Mouse (Mus musculus) testis, adult 2 months (tissue): ENCODE measurements at regions not wholly inside any gene's neighbourhood (a gene's known extent, or its start where the extent isn't known, plus 50 kb on each side); places are given as distances from the start of the nearest gene placed in this dataset.

Experiments used
- H3K27ac ChIP-seq: fragments of 200-500 bp; 2 replicates; pipeline ENCODE4 v1.5.1; 2012; ENCODE audit warnings: low read depth, low read length; ENCODE audit not compliant: control insufficient read depth, insufficient read depth
- H3K27me3 ChIP-seq: fragments of 200-500 bp; 2 replicates; pipeline ENCODE4 v1.6.1; 2012; ENCODE audit warnings: mild to moderate bottlenecking, low read length, moderate library complexity; ENCODE audit not compliant: control insufficient read depth, insufficient read depth
- H3K36me3 ChIP-seq: fragments of 200-500 bp; 2 replicates; pipeline ENCODE4 v1.6.1; 2012; ENCODE audit warnings: mild to moderate bottlenecking, low read length; ENCODE audit not compliant: control insufficient read depth, insufficient read depth
- H3K4me1 ChIP-seq: fragments of 200-500 bp; 2 replicates; pipeline ENCODE4 v1.6.1; 2012; ENCODE audit warnings: low read length; ENCODE audit not compliant: control insufficient read depth, insufficient read depth
- H3K4me3 ChIP-seq: fragments of 200-500 bp; 2 replicates; pipeline ENCODE4 v1.5.1; 2012; ENCODE audit warnings: low read depth, mild to moderate bottlenecking, low read length, moderate library complexity, mixed read lengths; ENCODE audit not compliant: control insufficient read depth
- CTCF ChIP-seq: fragments of 200-500 bp; IDR thresholded peaks from 2 replicates; pipeline ENCODE4 v1.5.1; 2012; ENCODE audit warnings: low read depth, mild to moderate bottlenecking, inconsistent platforms, low read length, moderate library complexity; ENCODE audit not compliant: control insufficient read depth, insufficient read depth, insufficient replicate concordance
- POLR2A ChIP-seq: fragments of 200-500 bp; IDR thresholded peaks from 2 replicates; pipeline ENCODE4 v1.6.1; 2012; ENCODE audit warnings: low read depth, mild to moderate bottlenecking, inconsistent platforms, low read length, moderate library complexity; ENCODE audit not compliant: control insufficient read depth

DNA sequence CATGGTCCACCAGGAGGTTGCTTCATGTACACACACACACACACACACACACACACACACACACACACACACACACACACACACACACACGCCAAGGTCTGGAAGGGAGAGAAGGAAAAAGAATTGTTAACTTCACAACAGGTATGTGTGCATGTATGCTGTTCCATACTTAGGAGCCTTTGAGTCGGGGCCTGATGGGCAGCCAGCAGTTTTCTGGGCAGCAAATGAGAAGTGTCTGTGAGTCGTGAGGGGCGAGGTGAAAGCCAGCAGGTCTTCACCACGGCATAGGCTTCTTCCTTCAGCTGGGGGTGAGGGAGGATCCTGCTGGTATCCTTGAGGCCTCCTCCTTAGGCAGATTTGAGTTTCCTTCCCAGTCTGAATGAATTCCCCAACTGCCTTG, 65.8 kb upstream of the Twist2 start:
- Histone ChIP-seq H3K27me3 (no peaks in the 10 kb centered on the region), H3K4me1 (no peaks in the 10 kb centered on the region), H3K4me3 (no peak overlapping the region), H3K27ac (no peak overlapping the region), H3K36me3 (no peaks in the 10 kb centered on the region)
- no peak for TF ChIP-seq POLR2A
- TF ChIP-seq CTCF, result no peak

- Histone ChIP-seq H3K27me3 (no peaks in the 10 kb centered on the region), H3K4me3 (no peak overlapping the region), H3K27ac (no peak overlapping the region), H3K4me1 (no peaks in the 10 kb centered on the region), H3K36me3 (no peaks in the 10 kb centered on the region)
- no peak for TF ChIP-seq CTCF
- TF ChIP-seq POLR2A, result no peak
Observed at GRCm38 (mm10) chr1:91740661-91741060, 60.6 kb upstream of the Twist2 start.

GRCm38 (mm10) chr1:91742031-91742430, 59.2 kb upstream of the Twist2 start:
- Histone ChIP-seq H3K36me3 (no peaks in the 10 kb centered on the region), H3K4me1 (no peaks in the 10 kb centered on the region), H3K27me3 (no peaks in the 10 kb centered on the region), H3K27ac (no peak overlapping the region), H3K4me3 (no peak overlapping the region)
- TF ChIP-seq CTCF (no peak), POLR2A (no peak)

- no peak overlapping the region for H3K27ac ChIP-seq
- no peaks in the 10 kb centered on the region for H3K27me3 ChIP-seq
- TF ChIP-seq POLR2A (no peak), CTCF (no peak)
- H3K36me3 ChIP-seq, result no peaks in the 10 kb centered on the region
- no peaks in the 10 kb centered on the region for H3K4me1 ChIP-seq
- H3K4me3 ChIP-seq, result no peak overlapping the region
Observed at GRCm38 (mm10) chr1:91742914-91743313, 58.3 kb upstream of the Twist2 start.

DNA sequence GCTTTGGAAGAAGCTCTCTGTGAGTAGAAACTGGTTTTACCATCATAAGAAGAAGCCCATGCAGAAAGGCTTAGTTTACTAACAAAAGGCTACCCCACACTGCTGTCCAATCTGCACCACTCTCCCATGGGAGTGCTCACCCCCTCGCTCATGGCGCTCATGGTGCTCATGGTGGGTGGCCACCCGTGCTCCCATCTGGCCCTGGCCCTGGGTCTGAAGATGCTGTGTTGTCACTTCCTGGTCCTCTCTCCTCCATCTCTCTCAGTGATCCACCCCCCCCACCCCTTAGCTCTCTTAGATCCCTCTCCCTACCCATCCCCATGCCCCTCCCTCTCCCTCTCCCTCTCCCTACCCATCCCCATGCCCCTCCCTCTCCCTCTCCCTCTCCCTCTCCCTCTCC, 57.2 kb upstream of the Twist2 start:
- H3K4me1 ChIP-seq, result no peaks in the 10 kb centered on the region
- H3K27ac ChIP-seq, result no peak overlapping the region
- H3K36me3 ChIP-seq, result no peaks in the 10 kb centered on the region
- H3K27me3 ChIP-seq, result no peaks in the 10 kb centered on the region
- H3K4me3 ChIP-seq, result no peak overlapping the region
- TF ChIP-seq CTCF (no peak), POLR2A (no peak)

GRCm38 (mm10) chr1:91744701-91745100, 56.6 kb upstream of the Twist2 start:
- no peak for TF ChIP-seq POLR2A
- Histone ChIP-seq H3K4me1 (no peaks in the 10 kb centered on the region), H3K27me3 (no peaks in the 10 kb centered on the region)

GRCm38 (mm10) chr1:91747583-91747982, 53.7 kb upstream of the Twist2 start:
- TF ChIP-seq CTCF (no peak), POLR2A (no peak)
- no peaks in the 10 kb centered on the region for H3K4me1 ChIP-seq
- no peak overlapping the region for H3K27ac ChIP-seq
- no peak overlapping the region for H3K4me3 ChIP-seq
- H3K36me3 ChIP-seq, result no peaks in the 10 kb centered on the region
- H3K27me3 ChIP-seq, result no peaks in the 10 kb centered on the region

More at GRCm38 (mm10) chr1:91744701-91745100, 56.6 kb upstream of the Twist2 start:
- H3K4me3 ChIP-seq, result no peak overlapping the region
- H3K36me3 ChIP-seq, result no peaks in the 10 kb centered on the region
- no peak overlapping the region for H3K27ac ChIP-seq
